Mouse (Mus musculus): ENCODE measurements around the gene Ophn1.

DNA sequence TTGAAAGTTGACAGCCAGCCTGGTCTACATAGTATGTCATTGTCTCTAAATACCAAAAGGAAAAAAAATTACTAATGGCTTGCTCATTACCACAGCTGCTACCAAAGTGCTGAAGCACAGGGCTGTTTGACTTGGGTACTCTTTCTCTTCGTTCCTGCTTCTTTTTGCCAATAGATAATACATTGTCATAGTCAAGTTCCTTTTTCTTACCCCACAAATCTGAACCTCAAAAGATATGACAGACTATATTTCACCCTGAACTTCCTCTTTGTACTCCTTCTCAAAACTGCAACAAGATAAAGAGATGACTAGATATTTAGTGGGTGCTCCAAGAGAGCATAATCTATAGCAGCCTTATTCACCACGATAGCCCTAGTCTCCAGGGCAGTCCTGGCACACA is 9.7 kb downstream of the Ophn1 start:
- TF ChIP-seq EP300 (IDR thresholded peaks at IDR 0.05; ENCODE audit: insufficient read depth, low read depth, low read length) = no peak
- TF ChIP-seq POLR2A (IDR thresholded peaks at IDR 0.05; ENCODE audit: insufficient read depth, low read length) = no peak
- no peak for TF ChIP-seq CTCF (IDR thresholded peaks at IDR 0.05; ENCODE audit: low read depth, low read length)

Measured in ES-Bruce4 (cell line).